Mouse (Mus musculus) megakaryocyte-erythroid progenitor cell, adult 5-6 weeks (primary cell): ENCODE measurements at regions not wholly inside any gene's neighbourhood (a gene's known extent, or its start where the extent isn't known, plus 50 kb on each side); places are given as distances from the start of the nearest gene placed in this dataset.

Experiments
- ATAC-seq: replicated peaks from 2 replicates; pipeline ENCODE4 v1.8.0; 2016; ENCODE audit warnings: mild to moderate bottlenecking, inconsistent platforms; ENCODE audit not compliant: severe bottlenecking, poor library complexity, low FRiP score, low TSS enrichment

DNA sequence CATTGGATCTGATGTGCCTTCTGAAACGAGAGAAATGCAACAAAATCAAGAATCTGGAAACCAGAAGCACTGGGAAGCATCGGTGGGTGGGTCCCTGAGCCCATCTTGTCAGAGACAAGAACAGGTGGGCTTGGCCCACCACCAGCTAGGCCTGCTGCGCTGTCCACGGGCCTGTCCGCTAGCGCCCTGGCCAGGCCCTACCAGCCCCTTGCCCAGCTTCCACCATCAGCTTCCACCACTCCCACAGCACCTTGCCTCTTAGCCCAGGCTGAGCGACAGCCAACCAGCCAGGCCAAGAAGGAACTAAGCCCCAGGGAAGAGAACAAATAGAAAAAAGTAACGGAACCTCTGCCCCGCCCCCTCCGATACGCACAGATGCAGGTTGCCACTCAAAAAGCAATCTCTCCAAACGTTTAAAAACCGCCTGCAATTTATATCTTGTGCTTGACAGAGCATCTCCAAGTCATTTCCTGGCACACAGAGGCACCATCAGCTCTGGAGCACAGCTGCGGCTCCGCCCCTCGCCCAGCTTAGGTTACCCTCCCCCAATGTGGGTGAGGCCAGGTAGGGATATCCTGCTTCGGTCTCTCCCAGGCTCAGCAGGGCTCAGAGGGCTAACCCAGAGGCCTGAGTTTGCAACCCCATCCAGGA lies 95.1 kb upstream of the Csf3r start:
- ATAC-seq = no peak

DNA sequence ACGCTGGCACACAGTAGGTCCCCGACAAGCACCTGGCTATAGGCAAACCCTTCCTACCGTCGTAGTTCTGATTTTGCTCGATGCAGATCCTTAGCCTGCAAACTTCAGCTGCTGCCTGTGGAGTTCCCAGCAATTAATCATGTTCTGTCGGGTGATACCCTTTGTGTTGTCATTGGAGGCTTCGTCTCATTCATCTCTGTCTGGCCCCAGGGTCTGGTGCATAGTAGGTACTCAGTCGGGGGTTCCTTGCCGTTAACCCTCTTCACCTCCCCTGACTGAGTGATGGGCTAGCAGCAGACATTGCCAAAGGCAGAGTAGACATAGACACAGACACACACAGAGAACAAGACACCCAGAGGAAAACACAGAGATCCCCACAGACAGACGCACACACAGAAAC lies 93.6 kb upstream of the Csf3r start:
- ATAC-seq = no peak

DNA sequence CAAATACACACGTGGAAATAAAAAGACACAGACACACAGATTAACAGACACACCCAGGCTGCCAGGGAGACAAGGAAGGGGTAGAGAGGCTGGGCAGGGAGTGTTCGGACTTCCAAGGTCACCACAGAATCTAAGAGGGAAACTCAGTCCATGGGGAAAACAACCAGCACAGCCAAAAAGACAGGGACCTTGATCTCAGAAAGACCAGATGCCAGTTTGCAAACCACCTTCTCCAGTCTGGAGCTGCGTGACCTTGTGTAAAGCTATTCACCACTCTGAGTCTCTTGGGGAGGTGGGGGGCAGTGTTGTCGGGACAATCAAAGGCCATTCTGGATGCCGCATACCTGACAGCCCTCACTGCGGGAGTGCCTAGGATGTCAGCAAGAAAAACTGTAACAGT lies 93.0 kb upstream of the Csf3r start:
- ATAC-seq = no peak

DNA sequence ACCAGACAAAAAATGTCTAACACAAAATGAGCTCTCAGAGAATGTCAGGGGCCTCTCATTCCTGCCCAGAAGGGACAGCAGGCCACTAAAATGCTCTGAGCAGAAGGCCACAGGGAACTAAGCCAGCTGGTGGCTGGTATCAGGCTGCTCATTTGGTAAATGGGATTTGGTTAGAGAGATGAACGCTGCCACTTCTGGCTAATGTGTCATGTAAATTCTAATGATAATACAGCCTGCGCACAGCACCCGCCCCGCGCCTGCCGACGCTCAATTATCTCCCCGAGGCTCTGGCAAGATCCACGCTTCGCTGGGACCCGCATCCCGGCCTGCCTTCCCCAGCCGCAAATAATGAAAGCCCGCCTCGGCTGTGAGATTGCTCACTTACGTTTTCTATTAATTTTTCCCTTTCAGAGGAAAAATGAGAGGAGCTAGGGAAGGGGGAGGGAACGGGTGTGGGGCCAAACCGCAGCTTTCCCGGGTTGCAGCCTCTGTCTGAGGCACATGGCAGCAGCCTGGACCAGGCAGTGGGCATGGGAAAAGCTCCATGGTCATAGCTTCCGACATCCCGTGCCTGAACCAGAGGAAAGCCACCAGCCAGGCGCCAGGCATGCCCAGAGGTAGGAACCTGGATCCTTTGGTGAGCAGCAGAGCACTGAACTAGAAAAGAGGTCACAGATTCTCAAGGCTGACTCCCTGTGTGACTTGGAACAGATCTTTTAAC lies 92.2 kb upstream of the Csf3r start:
- no peak for ATAC-seq

DNA sequence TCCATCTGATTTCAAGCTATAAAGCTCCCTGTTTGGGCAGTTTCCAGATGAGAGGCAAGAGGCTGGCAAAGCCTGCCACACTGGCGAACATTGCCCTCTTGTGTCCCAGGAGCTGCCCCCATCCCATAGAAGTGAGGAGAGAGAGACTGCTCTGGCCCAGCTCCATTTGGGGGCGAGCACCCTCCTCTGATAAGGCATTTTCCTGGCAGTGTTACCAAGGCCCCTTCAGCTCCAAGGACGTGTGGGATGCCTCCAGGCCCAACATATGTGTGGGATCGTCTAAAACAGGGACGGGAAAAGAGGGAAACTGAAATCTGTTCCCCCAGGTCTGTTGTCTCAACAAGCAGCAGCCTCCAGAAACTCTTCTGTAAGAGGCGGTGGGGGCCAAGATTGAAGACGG lies 88.0 kb upstream of the Csf3r start:
- no peak for ATAC-seq

DNA sequence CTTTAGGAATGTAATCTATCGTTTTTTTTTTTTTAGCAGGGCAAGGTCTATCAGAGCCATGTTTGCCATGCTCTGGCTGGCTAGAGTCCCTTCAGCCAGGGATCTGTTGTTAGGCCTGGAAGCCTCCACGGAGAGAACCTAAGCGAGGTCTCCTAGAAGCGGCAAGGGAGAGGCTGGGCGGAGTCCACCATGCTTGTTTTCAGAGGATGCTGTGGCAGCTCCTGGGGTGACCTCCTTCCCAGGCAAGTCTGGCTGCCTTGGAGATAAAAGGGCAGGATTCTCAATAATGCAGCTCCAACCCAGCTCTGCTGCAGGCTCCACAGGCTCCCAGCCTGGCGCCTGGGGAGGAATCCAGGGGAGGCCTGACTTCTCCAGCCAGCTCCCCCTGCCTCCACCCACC lies 86.2 kb upstream of the Csf3r start:
- no peak for ATAC-seq

DNA sequence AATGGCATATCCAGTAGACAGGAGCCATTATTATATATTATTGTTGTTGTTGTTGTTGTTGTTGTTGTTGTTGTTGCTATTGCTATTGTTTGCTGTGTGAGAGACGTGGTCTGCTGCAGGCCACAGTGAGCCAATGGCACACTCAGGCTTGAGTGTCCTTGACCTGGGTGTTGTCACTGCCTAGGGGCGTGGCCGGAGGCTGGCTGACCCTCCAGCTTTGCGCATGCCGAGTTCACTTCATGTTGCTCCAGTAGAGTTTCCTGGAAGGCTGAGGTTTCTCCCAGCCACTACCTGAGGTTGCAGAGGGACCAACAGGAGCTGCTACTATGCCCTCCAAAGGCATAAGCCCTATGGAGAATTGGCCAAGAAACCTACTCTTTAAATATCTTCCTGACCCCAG lies 83.1 kb upstream of the Csf3r start:
- no peak for ATAC-seq

DNA sequence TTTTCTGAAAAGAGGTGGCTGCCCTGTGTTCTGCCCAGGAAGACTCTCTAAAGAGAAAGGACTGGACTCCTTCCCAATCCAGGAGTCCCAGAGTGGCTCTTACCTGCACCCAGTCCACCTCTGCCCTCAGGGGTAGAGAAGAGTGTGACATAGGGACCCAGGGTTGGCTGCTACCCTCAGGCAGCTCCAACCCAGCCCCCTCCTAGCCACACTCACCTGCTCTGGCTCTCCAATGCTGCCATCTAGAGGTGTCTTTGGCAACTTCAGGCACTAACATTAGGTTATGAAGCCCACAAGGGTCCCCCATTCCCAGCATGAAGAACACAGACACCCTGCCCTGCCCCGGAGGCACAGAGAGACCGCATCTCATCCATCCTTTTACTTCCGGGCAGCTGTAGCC lies 82.4 kb upstream of the Csf3r start:
- no peak for ATAC-seq

DNA sequence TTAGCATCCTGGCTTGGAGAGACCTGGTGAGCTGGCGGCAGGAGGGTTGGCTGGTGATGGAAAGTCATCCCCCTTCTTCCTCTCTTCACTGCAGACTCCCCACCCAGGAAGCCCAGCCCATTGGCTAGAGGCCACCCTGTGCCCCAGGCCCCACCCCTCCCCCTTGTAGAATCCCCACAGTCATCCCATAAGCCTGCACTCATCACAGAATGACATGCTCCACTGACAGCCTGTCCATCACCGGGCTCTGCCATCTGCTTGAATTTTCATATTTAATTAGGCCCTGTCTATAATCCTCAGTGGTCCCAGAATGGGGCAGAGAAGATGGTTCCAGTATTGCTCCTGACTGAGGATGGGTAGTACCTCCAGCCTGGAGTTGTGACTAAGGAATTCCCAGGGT lies 79.3 kb upstream of the Csf3r start:
- ATAC-seq = no peak

DNA sequence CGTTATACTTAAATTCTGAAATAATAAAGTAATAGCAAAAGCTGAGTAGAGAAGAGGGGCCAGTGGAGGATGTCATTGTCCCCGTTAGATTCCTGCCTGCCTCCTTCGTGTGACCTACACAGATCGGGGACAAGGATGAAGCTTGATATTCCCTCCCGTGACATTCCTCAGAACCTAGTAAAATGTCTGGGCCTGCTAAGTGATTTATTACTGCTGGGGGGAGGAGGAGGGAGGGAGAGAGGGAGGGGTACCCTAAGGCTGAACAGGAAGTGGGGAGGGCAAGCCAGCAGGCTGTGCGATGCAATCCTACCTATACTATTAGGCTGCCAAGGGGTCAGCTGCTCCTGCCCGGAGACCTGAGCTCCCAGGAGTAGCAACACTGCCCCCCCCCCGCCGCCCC lies 64.9 kb upstream of the Csf3r start:
- ATAC-seq = no peak

DNA sequence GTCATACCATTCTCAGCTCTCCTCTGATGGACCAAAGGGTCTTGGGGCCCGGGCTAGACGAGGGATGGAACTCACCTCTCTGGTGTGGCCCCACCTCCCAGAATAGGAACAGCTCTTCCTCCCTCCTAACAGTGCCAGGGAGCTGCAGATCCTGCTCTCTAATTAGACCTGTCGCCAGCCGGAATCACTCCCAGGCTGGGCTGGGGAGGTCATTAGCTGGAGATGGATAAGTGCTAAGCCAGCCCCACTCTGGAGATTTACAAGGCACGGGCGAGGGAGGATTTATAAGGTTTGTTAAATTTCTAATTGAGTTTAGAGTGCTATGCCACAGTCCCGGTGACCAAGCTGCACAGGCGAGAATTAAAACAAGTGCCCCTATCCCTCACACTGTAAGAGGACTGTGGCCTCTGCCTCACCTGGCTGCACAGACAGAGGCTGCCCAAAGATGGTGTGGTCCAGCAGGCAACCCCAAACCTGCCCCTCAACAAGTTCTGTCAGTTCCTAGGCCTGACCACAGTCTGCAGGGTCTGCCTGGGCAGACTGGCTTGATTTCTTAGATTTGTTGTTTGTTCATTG lies 63.6 kb upstream of the Csf3r start:
- no peak for ATAC-seq

DNA sequence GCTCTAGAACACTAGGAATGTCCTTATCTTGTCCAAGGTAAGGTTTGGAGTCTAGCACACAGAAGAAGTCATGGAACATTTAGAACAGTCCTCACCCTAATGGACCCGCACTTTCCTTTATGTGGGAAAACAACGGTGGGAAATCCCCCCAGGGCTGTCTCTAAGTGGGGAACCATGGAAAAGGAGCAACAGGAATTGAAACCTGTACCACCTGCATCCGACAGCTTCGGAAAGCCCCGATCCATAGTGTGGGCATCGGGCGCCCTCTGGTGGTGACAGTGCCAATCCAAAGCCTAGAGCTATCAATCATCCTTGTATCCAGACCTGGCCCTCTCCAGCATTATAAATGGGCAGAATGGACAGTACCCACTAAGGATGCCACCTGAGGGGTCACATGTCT lies 61.7 kb upstream of the Csf3r start:
- peak; percentile 86 for ATAC-seq
